Mouse (Mus musculus): ENCODE data around the gene Nectin2.
A peak's percentile ranks its signal among the peaks of the same experiment; 100 is the strongest.

GRCm38 (mm10) chr7:19789904-19790347 is 39.6 kb upstream of the Nectin2 start:
- peak; percentile 79 for TF ChIP-seq CTCF (IDR thresholded peaks at IDR 0.05; ENCODE audit: insufficient read depth, low read length)
- no peak for TF ChIP-seq POLR2A (IDR thresholded peaks at IDR 0.05; ENCODE audit: borderline replicate concordance, extremely low read depth, low read depth, low read length)

Data from lung, adult 2 months (tissue).